ENCODE assay signal across 20 mouse cellular contexts in genomic region chr8:12388390-12389115, GRCm38 (mm10). TPM values are rescaled to one million over a fixed set of nuclear protein-coding genes. Genes with fewer than 3 reads are reported as not detected.
A peak's percentile ranks its signal among the peaks of the same experiment; 100 is the strongest.
DNase-seq lines count a peak whose midpoint lies in the region; ATAC-seq lines count a peak whose summit lies in the region.
"Had no signal": no experiment of that assay in that cellular context is flagged by ENCODE, and none has a peak within 500 bp of the region (broad histone marks: within the 10 kb centered on the region; RNA-seq: fewer than 3 reads in every experiment).

No protein-coding gene starts in this region.

- H3K27me3 ChIP-seq in neural tube, embryonic 15.5 days (replicated peaks), result peaks cover 77% of the 10 kb centered on the region
- peaks cover 32% of the 10 kb centered on the region for H3K27me3 ChIP-seq in forebrain, embryonic 14.5 days (replicated peaks; ENCODE audit: control insufficient read depth, insufficient read depth, low read length)
- H3K27me3 ChIP-seq in hindbrain, embryonic 16.5 days (replicated peaks; ENCODE audit: control insufficient read depth, insufficient read depth, low read length), result peaks cover 48% of the 10 kb centered on the region
- H3K27me3 ChIP-seq in midbrain, embryonic 16.5 days (ENCODE audit: control insufficient read depth, insufficient read depth, low read depth, low read length), result peaks cover 35% of the 10 kb centered on the region

- H3K4me3 ChIP-seq in neural tube, embryonic 15.5 days (replicated peaks), result no peak overlapping the region
- H3K4me3 ChIP-seq in forebrain, embryonic 14.5 days (ENCODE audit: low read depth, low read length), result peak overlapping the region; percentile 51
- H3K4me3 ChIP-seq in hindbrain, embryonic 16.5 days (ENCODE audit: low read length), result no peak overlapping the region
- H3K4me3 ChIP-seq in midbrain, embryonic 16.5 days (ENCODE audit: low read depth, low read length), result no peak overlapping the region
- H3K4me3 ChIP-seq: embryonic facial prominence, embryonic 12.5 days; gastrocnemius, adult 2 months; heart, embryonic 13.5 days; left cerebral cortex, adult 2 months had no signal

- ATAC-seq in neural tube, embryonic 15.5 days (ENCODE audit: low FRiP score), result no peak
- no peak for ATAC-seq in forebrain, embryonic 14.5 days
- ATAC-seq in hindbrain, embryonic 16.5 days, result no peak
- ATAC-seq in midbrain, embryonic 16.5 days, result no peak
- ATAC-seq: liver, postnatal 0 days had no signal

- DNase-seq in neural tube, embryonic 10.5 days (ENCODE audit: extremely low spot score, low spot score), result peak; percentile 55
- no peak for DNase-seq in forebrain, embryonic 14.5 days (ENCODE audit: low spot score)
- DNase-seq in yolk sac, embryonic 10.5 days (ENCODE audit: low spot score), result no peak
- no peak for DNase-seq in kidney, adult 18-20 months
- DNase-seq in cerebellum, postnatal 14 days, result no peak
- DNase-seq: cerebellum, adult 11-12 months; gastrocnemius, adult 2 months; kidney, adult 8-10 months; liver, postnatal 0 days; lung, postnatal 36 days; thymus, postnatal 14 days had no signal

- peaks cover 31% of the 10 kb centered on the region for H3K4me1 ChIP-seq in neural tube, embryonic 15.5 days
- peaks cover 31% of the 10 kb centered on the region for H3K4me1 ChIP-seq in forebrain, embryonic 14.5 days (ENCODE audit: control insufficient read depth, insufficient read depth, low read length)
- peaks cover 9% of the 10 kb centered on the region; the same call in 1 of the 2 replicates for H3K4me1 ChIP-seq in hindbrain, embryonic 16.5 days (ENCODE audit: control insufficient read depth, insufficient read depth, low read depth, low read length)
- peaks cover 23% of the 10 kb centered on the region; the same call in 1 of the 2 replicates for H3K4me1 ChIP-seq in midbrain, embryonic 16.5 days (ENCODE audit: control insufficient read depth, insufficient read depth, low read length)

- no peaks in the 10 kb centered on the region for H3K36me3 ChIP-seq in neural tube, embryonic 15.5 days
- no peaks in the 10 kb centered on the region for H3K36me3 ChIP-seq in forebrain, embryonic 14.5 days (ENCODE audit: control insufficient read depth, insufficient read depth, low read length)
- H3K36me3 ChIP-seq in hindbrain, embryonic 16.5 days (ENCODE audit: control insufficient read depth, insufficient read depth, low read length), result no peaks in the 10 kb centered on the region
- H3K36me3 ChIP-seq in midbrain, embryonic 16.5 days (ENCODE audit: control insufficient read depth, insufficient read depth, low read length), result no peaks in the 10 kb centered on the region
- H3K36me3 ChIP-seq: embryonic facial prominence, embryonic 12.5 days; heart, embryonic 13.5 days had no signal

- H3K9ac ChIP-seq in neural tube, embryonic 15.5 days (replicated peaks), result no peak overlapping the region
- peak overlapping the region; percentile 89 for H3K9ac ChIP-seq in forebrain, embryonic 14.5 days (ENCODE audit: low read length)
- no peak overlapping the region for H3K9ac ChIP-seq in hindbrain, embryonic 16.5 days (ENCODE audit: low read depth, low read length)
- H3K9ac ChIP-seq in midbrain, embryonic 16.5 days (ENCODE audit: low read depth, low read length), result 0 out of 2 replicates have a peak overlapping the region, but pooled peaks have one; percentile 34
- H3K9ac ChIP-seq: embryonic facial prominence, embryonic 12.5 days; heart, embryonic 13.5 days; liver, postnatal 0 days had no signal

- no peak overlapping the region for H3K4me2 ChIP-seq in neural tube, embryonic 15.5 days
- peak overlapping the region; percentile 89 for H3K4me2 ChIP-seq in forebrain, embryonic 14.5 days (ENCODE audit: low read length)
- H3K4me2 ChIP-seq in hindbrain, embryonic 16.5 days (ENCODE audit: low read length), result peak overlapping the region; percentile 21; the same call in 1 of the 2 replicates
- peak overlapping the region; percentile 26 for H3K4me2 ChIP-seq in midbrain, embryonic 16.5 days (ENCODE audit: low read length)
- H3K4me2 ChIP-seq: embryonic facial prominence, embryonic 12.5 days; heart, embryonic 13.5 days had no signal

- 12% methylated on average over 10 of the region's 10 CpGs for WGBS in neural tube, embryonic 15.5 days
- WGBS in forebrain, embryonic 14.5 days, result 24% methylated on average over 10 of the region's 10 CpGs
- WGBS in hindbrain, embryonic 16.5 days, result 18% methylated on average over 10 of the region's 10 CpGs
- 21% methylated on average over 10 of the region's 10 CpGs for WGBS in midbrain, embryonic 16.5 days

- no peak overlapping the region for H3K27ac ChIP-seq in neural tube, embryonic 15.5 days (replicated peaks)
- peak overlapping the region; percentile 96 for H3K27ac ChIP-seq in forebrain, embryonic 14.5 days (ENCODE audit: low read depth, low read length)
- H3K27ac ChIP-seq in hindbrain, embryonic 16.5 days (ENCODE audit: low read depth, low read length), result no peak overlapping the region
- peak overlapping the region; percentile 42; the same call in 1 of the 2 replicates for H3K27ac ChIP-seq in midbrain, embryonic 16.5 days (ENCODE audit: low read length)
- H3K27ac ChIP-seq: embryonic facial prominence, embryonic 12.5 days; gastrocnemius, adult 2 months; heart, embryonic 13.5 days; left cerebral cortex, adult 2 months had no signal

- H3K9me3 ChIP-seq in neural tube, embryonic 15.5 days (replicated peaks), result no peaks in the 10 kb centered on the region
- no peaks in the 10 kb centered on the region for H3K9me3 ChIP-seq in forebrain, embryonic 14.5 days (replicated peaks; ENCODE audit: control insufficient read depth, low read length)
- H3K9me3 ChIP-seq in hindbrain, embryonic 16.5 days (ENCODE audit: control insufficient read depth, low read length), result no peaks in the 10 kb centered on the region
- H3K9me3 ChIP-seq in midbrain, embryonic 16.5 days (replicated peaks; ENCODE audit: control insufficient read depth, low read length, poor library complexity, severe bottlenecking), result no peaks in the 10 kb centered on the region
- H3K9me3 ChIP-seq: embryonic facial prominence, embryonic 12.5 days; heart, embryonic 13.5 days had no signal

RNA-seq across cellular contexts. Expression of gene Sox1, which starts 6.5 kb away (rescaled TPM):
- 0.40 and 0.91 TPM in 2 replicates for polyA plus RNA-seq in neural tube, embryonic 15.5 days (2015; fragmentation: Nextera tagmentation; extraction: Ambion mirVana)
- 5.7 and 6.1 TPM in 2 replicates for polyA plus RNA-seq in forebrain, embryonic 14.5 days (2014; fragmentation: Nextera tagmentation; extraction: Ambion mirVana)
- polyA plus RNA-seq in hindbrain, embryonic 16.5 days (2015; fragmentation: Nextera tagmentation; extraction: Ambion mirVana), result 1.2 and 1.4 TPM in 2 replicates
- polyA plus RNA-seq in midbrain, embryonic 16.5 days (2015; fragmentation: Nextera tagmentation; extraction: Ambion mirVana), result 1.6 and 2.2 TPM in 2 replicates
- polyA plus RNA-seq: heart, embryonic 13.5 days; large intestine, adult 2 months; liver, postnatal 0 days; spleen, adult 2 months; stomach, embryonic 16.5 days had no signal

Comparison
In these comparisons a context has a peak if more than half of its experiments do, and no peak if none do; other contexts are left out.
1. H3K27ac ChIP-seq: peak in forebrain, embryonic 14.5 days (single experiment) and midbrain, embryonic 16.5 days (single experiment); none in neural tube, embryonic 15.5 days (single experiment) and hindbrain, embryonic 16.5 days (single experiment).
2. H3K9ac ChIP-seq: peak in forebrain, embryonic 14.5 days (single experiment) and midbrain, embryonic 16.5 days (single experiment); none in neural tube, embryonic 15.5 days (single experiment) and hindbrain, embryonic 16.5 days (single experiment).